Mouse (Mus musculus): ENCODE results near the gene Babam2.
"Not testable (repeated sequence)": the region's sequence is repeated elsewhere in the genome, so short reads cannot be mapped to it uniquely, and the experiment has no call there.

The Babam2 gene

GRCm38 (mm10) chr5:31950532-31950931 is 253.0 kb downstream of the Babam2 start:
- DNase-seq: no peak

- DNase-seq: no peak
Observed at GRCm38 (mm10) chr5:31955184-31955583, 257.7 kb downstream of the Babam2 start.

DNA sequence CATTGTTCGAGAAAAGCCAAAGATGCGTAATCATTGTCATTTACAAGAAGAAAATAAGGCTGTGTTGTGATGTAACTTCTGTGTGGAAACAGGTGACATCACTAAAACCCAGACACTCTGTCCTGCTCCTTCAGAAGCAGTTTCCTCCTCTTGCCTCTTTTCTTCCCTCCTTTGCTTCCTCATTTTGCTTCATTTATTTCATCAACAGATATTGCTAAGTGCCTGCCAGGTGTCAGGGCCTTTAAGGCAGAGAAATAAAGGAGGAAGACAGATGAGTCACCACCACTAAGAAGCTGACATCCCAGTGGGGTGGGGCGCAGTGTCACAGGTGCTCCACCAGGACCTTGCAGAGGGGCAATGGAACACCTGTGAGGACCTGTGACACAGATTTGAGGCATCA is 258.9 kb downstream of the Babam2 start:
- DNase-seq: no peak

- no peak for DNase-seq
Observed at GRCm38 (mm10) chr5:31959886-31960285, 262.4 kb downstream of the Babam2 start.

GRCm38 (mm10) chr5:31961423-31961822 is 263.9 kb downstream of the Babam2 start:
- DNase-seq: no peak

GRCm38 (mm10) chr5:31962346-31962745 is 264.9 kb downstream of the Babam2 start:
- no peak for DNase-seq

DNA sequence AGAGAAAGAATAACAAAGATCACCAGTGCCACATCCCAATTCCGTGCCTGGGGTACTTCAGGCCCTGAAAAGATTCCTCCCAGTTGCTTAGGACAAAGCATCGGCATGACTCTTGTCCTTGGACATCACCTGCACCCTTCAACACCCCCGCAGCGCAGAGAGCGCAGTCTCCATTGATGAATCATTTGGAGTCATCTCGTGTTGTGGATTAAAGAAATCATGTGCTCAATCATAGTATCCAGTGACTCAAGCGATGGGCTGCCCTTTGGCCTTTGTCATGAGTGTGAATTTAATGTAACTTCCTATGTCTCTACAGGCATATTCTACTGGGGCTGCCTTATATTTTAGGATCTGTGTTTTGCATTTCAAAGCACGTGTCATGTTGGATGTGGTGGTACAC is 265.9 kb downstream of the Babam2 start:
- no peak for DNase-seq

DNA sequence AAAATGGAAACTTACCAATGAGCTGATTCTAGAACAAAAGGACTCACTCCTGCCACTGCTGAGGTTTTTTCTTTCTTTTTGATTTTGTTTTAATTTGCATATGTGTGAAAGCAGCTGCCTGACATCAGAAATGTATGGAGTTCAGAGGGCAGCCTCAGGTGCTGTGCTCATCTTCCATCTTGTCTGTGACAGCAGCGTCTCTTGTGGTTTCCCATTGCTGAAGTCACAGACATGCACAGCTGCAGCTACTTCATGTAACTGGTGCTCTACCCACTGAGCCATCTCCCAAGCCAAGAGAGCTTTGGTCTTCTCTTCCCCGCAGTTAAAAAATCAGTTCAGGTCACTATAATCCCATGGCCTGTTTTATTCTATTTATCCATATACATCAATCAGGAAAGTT is 266.4 kb downstream of the Babam2 start:
- no peak for DNase-seq

- DNase-seq: no peak
Observed at GRCm38 (mm10) chr5:31966741-31967140, 269.3 kb downstream of the Babam2 start.

GRCm38 (mm10) chr5:31967526-31967925 is 270.0 kb downstream of the Babam2 start:
- no peak for DNase-seq

DNA sequence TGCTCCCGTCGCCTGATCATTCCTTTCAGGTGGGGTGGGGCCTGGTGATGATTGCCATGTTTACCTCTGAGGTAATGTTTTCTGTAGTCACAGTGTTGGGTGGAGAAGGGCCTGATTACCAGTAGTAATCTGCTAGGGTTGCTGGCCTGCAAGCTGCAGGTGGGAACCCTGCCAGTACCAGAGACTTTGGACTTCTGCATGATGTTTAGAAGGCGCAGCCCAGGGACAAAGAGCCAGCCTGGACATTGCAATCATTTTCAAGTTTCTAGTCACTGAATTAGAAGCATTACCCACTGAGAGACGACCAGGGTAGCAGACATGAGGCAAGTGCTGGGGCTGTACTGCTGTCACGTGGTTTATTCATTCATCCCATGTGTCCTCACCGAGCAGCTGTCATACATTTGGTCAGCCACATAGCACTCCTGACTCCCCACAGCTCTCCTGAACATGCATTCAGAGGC is 270.6 kb downstream of the Babam2 start:
- peak; percentile 14 for DNase-seq

DNA sequence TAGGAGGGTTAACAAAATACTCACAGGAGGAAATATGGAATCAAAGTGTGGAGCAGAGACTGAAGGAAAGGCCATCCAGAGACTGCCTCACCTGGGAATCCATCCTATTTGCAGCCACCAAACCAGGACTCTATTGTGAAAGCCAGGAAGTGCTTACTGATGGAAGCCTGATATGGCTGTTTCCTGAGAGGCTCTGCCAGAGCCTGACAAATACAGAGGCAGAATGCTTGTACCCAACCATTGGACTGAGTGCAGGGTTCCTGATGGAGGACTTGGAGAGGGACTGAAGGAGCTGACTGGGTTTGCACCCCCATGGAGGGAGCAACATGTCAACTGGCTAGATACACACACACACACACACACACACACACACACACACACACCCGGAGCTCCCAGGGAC is 274.9 kb downstream of the Babam2 start:
- not testable (repeated sequence) for DNase-seq

- DNase-seq: peak; percentile 34
Observed at GRCm38 (mm10) chr5:31974614-31975168, 277.2 kb downstream of the Babam2 start.

DNA sequence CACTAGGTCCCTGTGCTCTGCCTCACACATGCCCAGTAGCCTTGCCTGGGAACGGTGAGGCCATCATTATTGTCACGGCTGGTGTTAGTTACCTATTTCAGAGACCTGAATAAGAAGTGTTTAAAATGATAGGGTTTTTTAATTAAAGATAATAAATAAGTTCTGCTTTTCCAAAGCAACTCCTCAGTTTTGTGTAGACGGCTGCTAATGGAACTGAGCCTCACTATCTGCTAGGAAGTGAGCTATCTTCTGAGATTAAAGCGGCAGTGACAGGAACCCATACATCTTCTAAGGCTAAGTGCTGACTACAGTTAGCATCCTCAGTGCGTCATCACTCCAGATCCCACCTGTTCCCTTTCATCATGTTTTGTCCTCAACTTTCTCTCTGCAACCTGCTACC is 284.6 kb downstream of the Babam2 start:
- no peak for DNase-seq

GRCm38 (mm10) chr5:31983161-31983560 is 285.7 kb downstream of the Babam2 start:
- DNase-seq: no peak

DNA sequence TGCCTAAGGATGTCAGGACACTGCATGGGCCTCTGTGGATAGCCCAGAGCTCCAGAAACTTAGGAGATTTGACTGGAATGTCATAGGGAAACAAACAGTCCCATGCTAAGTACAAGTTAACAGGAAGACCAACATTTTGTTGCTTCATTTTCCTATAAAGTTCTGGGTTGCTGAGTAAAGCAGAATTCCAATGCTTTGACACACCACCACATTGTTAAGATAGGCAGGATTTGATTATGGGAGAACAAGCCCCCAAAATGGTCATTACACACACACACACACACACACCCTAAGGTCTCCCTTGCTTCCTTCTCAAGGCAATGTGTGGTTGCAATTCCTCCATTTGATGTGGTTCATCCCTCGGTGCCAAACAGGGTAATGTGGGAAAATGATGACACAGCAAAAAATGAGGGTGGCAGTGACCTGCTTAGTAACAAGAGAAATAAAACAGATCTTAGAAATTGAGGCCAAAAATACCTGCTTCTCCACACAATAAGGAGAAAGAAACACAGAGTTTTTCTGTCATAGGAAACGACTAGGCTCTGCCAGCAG is 286.4 kb downstream of the Babam2 start:
- no peak for DNase-seq

- no peak for DNase-seq
Observed at GRCm38 (mm10) chr5:31984369-31984961, 287.0 kb downstream of the Babam2 start.

GRCm38 (mm10) chr5:31985021-31985420 is 287.5 kb downstream of the Babam2 start:
- no peak for DNase-seq

GRCm38 (mm10) chr5:31987541-31988307 is 290.2 kb downstream of the Babam2 start:
- DNase-seq: no peak

GRCm38 (mm10) chr5:31997189-31997954 is 299.9 kb downstream of the Babam2 start:
- DNase-seq: no peak

- DNase-seq: no peak
Observed at GRCm38 (mm10) chr5:31998806-31999205, 301.3 kb downstream of the Babam2 start.

DNA sequence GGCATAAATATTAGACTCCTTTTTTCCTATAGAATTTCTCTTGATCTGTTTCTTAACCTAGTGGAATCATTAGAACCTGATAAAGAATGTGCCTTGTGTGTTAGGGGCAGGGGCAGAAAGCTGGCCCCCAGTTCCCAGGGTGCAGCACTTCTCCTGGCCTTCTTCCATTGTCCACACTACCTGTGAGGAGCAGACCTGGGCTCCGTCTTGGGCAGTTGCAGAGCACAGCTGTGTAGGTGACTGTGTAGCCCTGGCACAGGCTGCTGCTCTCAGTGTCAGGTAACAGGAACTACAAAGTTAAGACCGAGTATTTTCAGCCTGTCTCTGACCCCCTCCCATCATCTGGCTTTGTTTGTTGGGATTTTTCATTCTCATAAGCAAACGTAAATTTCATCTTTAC is 302.6 kb downstream of the Babam2 start:
- no peak for DNase-seq

- no peak for DNase-seq
Observed at GRCm38 (mm10) chr5:32001266-32001665, 303.8 kb downstream of the Babam2 start.
